Mouse (Mus musculus): ENCODE measurements around the gene 1700013F07Rik.

1700013F07Rik gene

GRCm38 (mm10) chr3:108535896-108536516 lies 2.1 kb downstream of the 1700013F07Rik start:
- Histone ChIP-seq H3K36me3 (ENCODE audit: insufficient read depth, low read length) (no peaks in the 10 kb centered on the region), H3K4me1 (replicated peaks; ENCODE audit: low read depth, low read length) (peaks cover 11% of the 10 kb centered on the region)

DNA sequence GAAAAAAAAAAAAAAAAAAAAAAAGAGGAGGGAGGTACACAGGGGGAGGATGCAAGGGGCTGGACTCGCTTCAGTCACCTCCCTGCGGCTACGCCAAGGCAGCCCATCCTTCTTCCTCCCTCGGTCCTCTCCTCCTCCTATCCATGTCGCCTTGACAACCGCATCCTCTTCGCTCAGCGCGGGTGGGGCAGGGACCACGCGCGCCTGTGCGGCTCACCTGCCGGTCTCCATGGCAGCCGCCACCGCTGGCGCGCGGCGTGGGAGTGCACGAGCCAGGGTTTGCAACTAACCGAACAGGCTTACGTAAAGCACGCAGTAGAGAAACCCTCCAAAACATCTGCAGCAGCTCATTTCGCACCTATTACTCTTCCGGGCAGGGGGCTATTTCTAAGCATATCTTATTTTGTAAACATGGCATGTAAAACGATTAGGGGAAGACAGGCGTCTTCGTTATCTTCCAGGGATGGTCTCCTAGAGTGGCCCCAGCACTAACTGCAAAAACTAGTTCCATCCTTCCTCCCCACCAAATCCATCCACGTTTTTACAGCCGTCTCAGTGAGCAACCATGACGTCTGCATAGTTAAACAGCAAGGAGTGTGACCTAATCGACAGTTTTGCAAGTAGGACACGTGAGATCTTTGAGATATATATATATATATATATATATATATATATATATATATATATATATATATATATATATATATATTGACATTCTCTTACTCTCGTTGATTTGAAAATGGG lies 2.7 kb downstream of the 1700013F07Rik start, which contains the start of gene 5330417C22Rik:
5330417C22Rik (minus strand) TSS at position 20 of the 744 bp plus-strand sequence.
- Histone ChIP-seq H3K4me3 (replicated peaks; ENCODE audit: low read length) (peak within 1 kb of the TSS; percentile 76), H3K9me3 (ENCODE audit: low read length) (no peaks in the 10 kb centered on the region)
- TF ChIP-seq NANOG (IDR thresholded peaks at IDR 0.05; ENCODE audit: borderline replicate concordance, low read length) = no peak
- no peak for TF ChIP-seq POU5F1 (IDR thresholded peaks at IDR 0.05; ENCODE audit: borderline replicate concordance, low read length)

More at GRCm38 (mm10) chr3:108535896-108536516, 2.1 kb downstream of the 1700013F07Rik start:
- H3K27me3 ChIP-seq (ENCODE audit: insufficient read depth, low read length) = peaks cover 31% of the 10 kb centered on the region
- no peak for TF ChIP-seq NANOG (IDR thresholded peaks at IDR 0.05; ENCODE audit: borderline replicate concordance, low read length)
- no peak for TF ChIP-seq POU5F1 (IDR thresholded peaks at IDR 0.05; ENCODE audit: borderline replicate concordance, low read length)
- TF ChIP-seq CTCF (conservative IDR thresholded peaks at IDR 0.05; ENCODE audit: low read length) = no peak
- peak overlapping the region; percentile 76 for H3K4me3 ChIP-seq (replicated peaks; ENCODE audit: low read length)
- no peaks in the 10 kb centered on the region for H3K9me3 ChIP-seq (ENCODE audit: low read length)

GRCm38 (mm10) chr3:108537303-108537702 lies 3.4 kb downstream of the 1700013F07Rik start:
- H3K4me1 ChIP-seq (replicated peaks; ENCODE audit: low read depth, low read length) = peaks cover 11% of the 10 kb centered on the region
- H3K36me3 ChIP-seq (ENCODE audit: insufficient read depth, low read length) = no peaks in the 10 kb centered on the region
- TF ChIP-seq POU5F1 (IDR thresholded peaks at IDR 0.05; ENCODE audit: borderline replicate concordance, low read length) = no peak
- TF ChIP-seq CTCF (conservative IDR thresholded peaks at IDR 0.05; ENCODE audit: low read length) = peak; percentile 75
- no peak for TF ChIP-seq NANOG (IDR thresholded peaks at IDR 0.05; ENCODE audit: borderline replicate concordance, low read length)
- H3K4me3 ChIP-seq (replicated peaks; ENCODE audit: low read length) = no peak overlapping the region; the same call in 1 of the 2 replicates
- H3K9me3 ChIP-seq (ENCODE audit: low read length) = no peaks in the 10 kb centered on the region
- peaks cover 31% of the 10 kb centered on the region for H3K27me3 ChIP-seq (ENCODE audit: insufficient read depth, low read length)

More for the DNA sequence above, 2.7 kb downstream of the 1700013F07Rik start, which contains the start of gene 5330417C22Rik:
- Histone ChIP-seq H3K4me1 (replicated peaks; ENCODE audit: low read depth, low read length) (peaks cover 11% of the 10 kb centered on the region), H3K27me3 (ENCODE audit: insufficient read depth, low read length) (peaks cover 31% of the 10 kb centered on the region), H3K36me3 (ENCODE audit: insufficient read depth, low read length) (no peaks in the 10 kb centered on the region)

- H3K4me3 ChIP-seq (replicated peaks; ENCODE audit: low read length) = no peak overlapping the region
- TF ChIP-seq NANOG (IDR thresholded peaks at IDR 0.05; ENCODE audit: borderline replicate concordance, low read length) = no peak
- TF ChIP-seq POU5F1 (IDR thresholded peaks at IDR 0.05; ENCODE audit: borderline replicate concordance, low read length) = no peak
- no peak for TF ChIP-seq CTCF (conservative IDR thresholded peaks at IDR 0.05; ENCODE audit: low read length)
- H3K4me1 ChIP-seq (replicated peaks; ENCODE audit: low read depth, low read length) = peaks cover 4% of the 10 kb centered on the region; the same call in 1 of the 2 replicates
- H3K36me3 ChIP-seq (ENCODE audit: insufficient read depth, low read length) = no peaks in the 10 kb centered on the region
- H3K27me3 ChIP-seq (ENCODE audit: insufficient read depth, low read length) = no peaks in the 10 kb centered on the region; the same call in 1 of the 2 replicates
- H3K9me3 ChIP-seq (ENCODE audit: low read length) = peaks cover 5% of the 10 kb centered on the region; the same call in 1 of the 2 replicates
These were observed 8.3 kb downstream of the 1700013F07Rik start for GRCm38 (mm10) chr3:108542299-108542698.

GRCm38 (mm10) chr3:108554111-108554561 lies 20.2 kb downstream of the 1700013F07Rik start:
- H3K9me3 ChIP-seq (ENCODE audit: low read length) = no peaks in the 10 kb centered on the region
- peaks cover 22% of the 10 kb centered on the region for H3K36me3 ChIP-seq (ENCODE audit: insufficient read depth, low read length)
- peaks cover 23% of the 10 kb centered on the region for H3K4me1 ChIP-seq (replicated peaks; ENCODE audit: low read depth, low read length)
- no peaks in the 10 kb centered on the region for H3K27me3 ChIP-seq (ENCODE audit: insufficient read depth, low read length)
- peak overlapping the region; percentile 91 for H3K4me3 ChIP-seq (replicated peaks; ENCODE audit: low read length)
- TF ChIP-seq POU5F1 (IDR thresholded peaks at IDR 0.05; ENCODE audit: borderline replicate concordance, low read length) (no peak), NANOG (IDR thresholded peaks at IDR 0.05; ENCODE audit: borderline replicate concordance, low read length) (no peak), CTCF (conservative IDR thresholded peaks at IDR 0.05; ENCODE audit: low read length) (no peak)

GRCm38 (mm10) chr3:108554587-108555312 lies 20.8 kb downstream of the 1700013F07Rik start:
- H3K4me3 ChIP-seq (replicated peaks; ENCODE audit: low read length) = peak overlapping the region; percentile 91
- TF ChIP-seq POU5F1 (IDR thresholded peaks at IDR 0.05; ENCODE audit: borderline replicate concordance, low read length) (0 out of 2 replicates have a peak, but pooled peaks have one; percentile 25), NANOG (IDR thresholded peaks at IDR 0.05; ENCODE audit: borderline replicate concordance, low read length) (no peak), CTCF (conservative IDR thresholded peaks at IDR 0.05; ENCODE audit: low read length) (peak; percentile 88)
- peaks cover 28% of the 10 kb centered on the region for H3K36me3 ChIP-seq (ENCODE audit: insufficient read depth, low read length)
- H3K4me1 ChIP-seq (replicated peaks; ENCODE audit: low read depth, low read length) = peaks cover 20% of the 10 kb centered on the region
- no peaks in the 10 kb centered on the region for H3K27me3 ChIP-seq (ENCODE audit: insufficient read depth, low read length)
- H3K9me3 ChIP-seq (ENCODE audit: low read length) = no peaks in the 10 kb centered on the region

DNA sequence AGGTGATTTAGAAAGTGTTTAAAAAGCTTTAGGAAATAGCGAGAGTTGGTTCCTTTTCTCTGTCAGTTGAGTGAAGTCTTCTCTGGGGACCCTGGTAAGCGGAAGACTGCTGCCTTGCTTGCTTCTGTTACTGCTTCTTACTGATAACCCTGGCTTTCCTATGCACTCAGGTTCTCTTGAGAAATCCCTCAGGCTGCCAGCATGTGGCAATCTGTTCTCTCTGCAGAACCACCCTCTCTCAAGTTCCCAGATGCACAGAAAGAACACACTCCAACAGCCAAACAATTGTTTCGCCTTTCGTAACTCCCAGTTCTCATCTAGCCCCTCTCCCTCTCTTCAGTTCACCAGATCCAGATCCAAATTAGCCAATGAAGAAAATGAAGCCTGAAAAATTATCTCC lies 23.9 kb downstream of the 1700013F07Rik start:
- TF ChIP-seq NANOG (IDR thresholded peaks at IDR 0.05; ENCODE audit: borderline replicate concordance, low read length) (no peak), CTCF (conservative IDR thresholded peaks at IDR 0.05; ENCODE audit: low read length) (no peak), POU5F1 (IDR thresholded peaks at IDR 0.05; ENCODE audit: borderline replicate concordance, low read length) (no peak)
- Histone ChIP-seq H3K4me3 (replicated peaks; ENCODE audit: low read length) (no peak overlapping the region), H3K4me1 (replicated peaks; ENCODE audit: low read depth, low read length) (peaks cover 41% of the 10 kb centered on the region), H3K36me3 (ENCODE audit: insufficient read depth, low read length) (peaks cover 35% of the 10 kb centered on the region), H3K27me3 (ENCODE audit: insufficient read depth, low read length) (no peaks in the 10 kb centered on the region), H3K9me3 (ENCODE audit: low read length) (no peaks in the 10 kb centered on the region)

All from E14TG2a.4 (cell line).